Mouse (Mus musculus): ENCODE results near the gene Prokr1.
"Not testable (repeated sequence)": the region's sequence is repeated elsewhere in the genome, so short reads cannot be mapped to it uniquely, and the experiment has no call there.

Gene Prokr1

GRCm38 (mm10) chr6:87590394-87591281 lies at the start of gene Prokr1:
Prokr1 (minus strand) TSS chr6:87590743.
- DNase-seq (ENCODE audit: inconsistent age in 2 of 2, low spot score in 1 of 2): peak; percentile 43 to 86

GRCm38 (mm10) chr6:87638134-87638660 lies 47.7 kb upstream of the Prokr1 start:
- no peak for DNase-seq (ENCODE audit: inconsistent age in 2 of 2, low spot score in 1 of 2)

- DNase-seq (ENCODE audit: inconsistent age in 2 of 2, low spot score in 1 of 2): no peak
These were observed 41.6 kb upstream of the Prokr1 start for GRCm38 (mm10) chr6:87632176-87632575.

GRCm38 (mm10) chr6:87628936-87629335 lies 38.4 kb upstream of the Prokr1 start:
- not testable (repeated sequence) for DNase-seq (ENCODE audit: inconsistent age in 2 of 2, low spot score in 1 of 2)

- DNase-seq (ENCODE audit: inconsistent age in 2 of 2, low spot score in 1 of 2): no peak
These were observed 32.6 kb upstream of the Prokr1 start for GRCm38 (mm10) chr6:87623151-87623550.

- peak; percentile 37 to 84 for DNase-seq (ENCODE audit: inconsistent age in 2 of 2, low spot score in 1 of 2)
These were observed 30.7 kb upstream of the Prokr1 start for GRCm38 (mm10) chr6:87621281-87621680.

- no peak for DNase-seq (ENCODE audit: inconsistent age in 2 of 2, low spot score in 1 of 2)
These were observed 27.5 kb upstream of the Prokr1 start for GRCm38 (mm10) chr6:87618021-87618420.

GRCm38 (mm10) chr6:87615696-87616083 lies 25.1 kb upstream of the Prokr1 start:
- DNase-seq (ENCODE audit: inconsistent age in 2 of 2, low spot score in 1 of 2): no peak

- peak; percentile 36 to 76 for DNase-seq (ENCODE audit: inconsistent age in 2 of 2, low spot score in 1 of 2)
These were observed 24.5 kb upstream of the Prokr1 start for GRCm38 (mm10) chr6:87614794-87615695.

GRCm38 (mm10) chr6:87599825-87600224 lies 9.3 kb upstream of the Prokr1 start:
- peak; percentile 47 to 76 for DNase-seq (ENCODE audit: inconsistent age in 2 of 2, low spot score in 1 of 2)

GRCm38 (mm10) chr6:87597116-87597833 lies 6.7 kb upstream of the Prokr1 start:
- no peak for DNase-seq (ENCODE audit: inconsistent age in 2 of 2, low spot score in 1 of 2)

GRCm38 (mm10) chr6:87594188-87594587 lies 3.6 kb upstream of the Prokr1 start:
- DNase-seq (ENCODE audit: inconsistent age in 2 of 2, low spot score in 1 of 2): no peak

GRCm38 (mm10) chr6:87589718-87590393 lies 687 bp downstream of the Prokr1 start:
- no peak for DNase-seq (ENCODE audit: inconsistent age in 2 of 2, low spot score in 1 of 2)

GRCm38 (mm10) chr6:87583991-87584390 lies 6.6 kb downstream of the Prokr1 start:
- no peak for DNase-seq (ENCODE audit: inconsistent age in 2 of 2, low spot score in 1 of 2)

GRCm38 (mm10) chr6:87583183-87583611 lies 7.3 kb downstream of the Prokr1 start:
- DNase-seq (ENCODE audit: inconsistent age in 2 of 2, low spot score in 1 of 2): no peak

GRCm38 (mm10) chr6:87582456-87582855 lies 8.1 kb downstream of the Prokr1 start:
- peak; percentile 23 to 34 for DNase-seq (ENCODE audit: inconsistent age in 2 of 2, low spot score in 1 of 2)

GRCm38 (mm10) chr6:87581581-87581980 lies 9.0 kb downstream of the Prokr1 start:
- DNase-seq (ENCODE audit: inconsistent age in 2 of 2, low spot score in 1 of 2): no peak

GRCm38 (mm10) chr6:87581071-87581470 lies 9.5 kb downstream of the Prokr1 start:
- no peak for DNase-seq (ENCODE audit: inconsistent age in 2 of 2, low spot score in 1 of 2)

- DNase-seq (ENCODE audit: inconsistent age in 2 of 2, low spot score in 1 of 2): no peak
These were observed 12.3 kb downstream of the Prokr1 start for GRCm38 (mm10) chr6:87578247-87578646.

GRCm38 (mm10) chr6:87576648-87577330 lies 13.8 kb downstream of the Prokr1 start:
- DNase-seq (ENCODE audit: inconsistent age in 2 of 2, low spot score in 1 of 2): no peak

All from adrenal gland, adult (tissue).